Mouse (Mus musculus) heart, embryonic 11.5 days (tissue): Measurements from ENCODE around the gene Cldn6. TPM values are rescaled to one million over a fixed set of nuclear protein-coding genes. Genes with fewer than 3 reads are reported as not detected.

Experiments
- ATAC-seq: fragments of 200-750 bp; cut with Nextera tagmentation; replicated peaks from 2 replicates; pipeline ENCODE4 v1.8.0; 2017; ENCODE audit warnings: moderate library complexity; ENCODE audit not compliant: insufficient number of reproducible peaks, low FRiP score, low TSS enrichment
- H3K27ac ChIP-seq: fragments of 300-500 bp; sonication (generic); 2 replicates; pipeline ENCODE4 v1.5.1; 2014; ENCODE audit warnings: mild to moderate bottlenecking, low read depth, low read length
- H3K27me3 ChIP-seq: fragments of 300-500 bp; sonication (generic); 2 replicates; pipeline ENCODE4 v1.6.1; 2014; ENCODE audit warnings: mild to moderate bottlenecking, low read length, mixed read lengths; ENCODE audit not compliant: control insufficient read depth, insufficient read depth
- H3K36me3 ChIP-seq: fragments of 300-500 bp; sonication (generic); 2 replicates; pipeline ENCODE4 v1.6.1; 2014; ENCODE audit warnings: mild to moderate bottlenecking, low read length, moderate library complexity, mixed read lengths; ENCODE audit not compliant: control insufficient read depth, insufficient read depth
- H3K4me1 ChIP-seq: fragments of 300-500 bp; sonication (generic); 2 replicates; pipeline ENCODE4 v1.6.1; 2014; ENCODE audit warnings: low read length; ENCODE audit not compliant: control insufficient read depth, insufficient read depth
- H3K4me2 ChIP-seq: fragments of 300-500 bp; sonication (generic); 2 replicates; pipeline ENCODE4 v1.6.1; 2014; ENCODE audit warnings: mild to moderate bottlenecking, moderate library complexity
- H3K4me3 ChIP-seq: fragments of 300-500 bp; sonication (generic); 2 replicates; pipeline ENCODE4 v1.5.1; 2014; ENCODE audit warnings: low read depth, low read length
- H3K9ac ChIP-seq: fragments of 300-500 bp; sonication (generic); 2 replicates; pipeline ENCODE4 v1.6.1; 2014; ENCODE audit warnings: mild to moderate bottlenecking, low read depth, low read length, moderate library complexity
- H3K9me3 ChIP-seq: fragments of 300-500 bp; sonication (generic); replicated peaks from 2 replicates; pipeline ENCODE4 v1.6.1; 2016; ENCODE audit warnings: low read length; ENCODE audit not compliant: control insufficient read depth
- WGBS: fragments of 180-500 bp; shearing (Covaris S2); extraction: QIAGEN DNeasy Blood & Tissue Kit; methylation state at CpG from one replicate; pipeline ENCODE4 v1.1.7; 2014; ENCODE audit not compliant: insufficient replicate concordance; 5-methylcytosine and 5-hydroxymethylcytosine counted together
- polyA plus RNA-seq: library from polyadenylated mRNA; unstranded; fragments of >200 nt; fragmentation: Nextera tagmentation; extraction: Ambion mirVana; gene quantifications from 2 replicates; pipeline ENCODE4 v1.2.1, GENCODE M21; 2014

Cldn6 gene
- polyA plus RNA-seq, 1 experiment from 2014 or later = 3.9 TPM

- Histone ChIP-seq H3K4me1 (no peaks in the 10 kb centered on the region), H3K9ac (no peak overlapping the region), H3K27me3 (peaks cover 8% of the 10 kb centered on the region), H3K36me3 (no peaks in the 10 kb centered on the region), H3K4me3 (no peak overlapping the region), H3K4me2 (no peak overlapping the region), H3K9me3 (no peaks in the 10 kb centered on the region), H3K27ac (no peak overlapping the region)
- no peak for ATAC-seq
- WGBS = 62% methylated on average over 2 of the region's 2 CpGs
Measured at GRCm38 (mm10) chr17:23654410-23654809, 24.6 kb upstream of the Cldn6 start.

- Histone ChIP-seq H3K4me3 (no peak overlapping the region), H3K36me3 (no peaks in the 10 kb centered on the region), H3K4me2 (no peak overlapping the region), H3K9me3 (no peaks in the 10 kb centered on the region), H3K4me1 (no peaks in the 10 kb centered on the region), H3K27me3 (peaks cover 46% of the 10 kb centered on the region), H3K27ac (no peak overlapping the region), H3K9ac (no peak overlapping the region)
- 77% methylated on average over 3 of the region's 3 CpGs for WGBS
- ATAC-seq = no peak
Measured at GRCm38 (mm10) chr17:23658450-23658849, 20.6 kb upstream of the Cldn6 start.

- Histone ChIP-seq H3K27ac (no peak within 1 kb of the TSS), H3K4me3 (peak within 1 kb of the TSS; percentile 11; the same call in 1 of the 2 replicates), H3K9ac (no peak within 1 kb of the TSS), H3K36me3 (no peaks in the 10 kb centered on the region), H3K27me3 (peaks cover 46% of the 10 kb centered on the region), H3K4me1 (no peaks in the 10 kb centered on the region), H3K9me3 (no peaks in the 10 kb centered on the region), H3K4me2 (peak within 1 kb of the TSS; percentile 7; the same call in 1 of the 2 replicates)
- WGBS = 9% methylated on average over 27 of the region's 27 CpGs
- no peak for ATAC-seq
Measured at GRCm38 (mm10) chr17:23660117-23660875, 18.8 kb upstream of the Cldn6 start, which contains the start of gene Bicdl2. Gene Bicdl2, plus strand, starts transcription at chr17:23660506.

- H3K27ac ChIP-seq = no peak overlapping the region
- H3K9me3 ChIP-seq = no peaks in the 10 kb centered on the region
- H3K4me3 ChIP-seq = no peak overlapping the region
Measured at GRCm38 (mm10) chr17:23660876-23661200, 18.2 kb upstream of the Cldn6 start.

GRCm38 (mm10) chr17:23661526-23661925 is 17.5 kb upstream of the Cldn6 start:
- Histone ChIP-seq H3K4me2 (no peak overlapping the region), H3K4me3 (no peak overlapping the region), H3K36me3 (0 out of 2 replicates have a peak, but pooled peaks cover 3% of the 10 kb centered on the region), H3K9me3 (no peaks in the 10 kb centered on the region), H3K27ac (no peak overlapping the region), H3K27me3 (peaks cover 44% of the 10 kb centered on the region), H3K9ac (no peak overlapping the region), H3K4me1 (no peaks in the 10 kb centered on the region)
- no peak for ATAC-seq
- WGBS = 2% methylated on average over 9 of the region's 9 CpGs

More at GRCm38 (mm10) chr17:23660876-23661200, 18.2 kb upstream of the Cldn6 start:
- H3K9ac ChIP-seq = no peak overlapping the region
- H3K27me3 ChIP-seq = peaks cover 46% of the 10 kb centered on the region
- no peaks in the 10 kb centered on the region for H3K36me3 ChIP-seq
- ATAC-seq = no peak
- WGBS = 2% methylated on average over 14 of the region's 14 CpGs
- no peaks in the 10 kb centered on the region for H3K4me1 ChIP-seq
- H3K4me2 ChIP-seq = peak overlapping the region; percentile 7; the same call in 1 of the 2 replicates

DNA sequence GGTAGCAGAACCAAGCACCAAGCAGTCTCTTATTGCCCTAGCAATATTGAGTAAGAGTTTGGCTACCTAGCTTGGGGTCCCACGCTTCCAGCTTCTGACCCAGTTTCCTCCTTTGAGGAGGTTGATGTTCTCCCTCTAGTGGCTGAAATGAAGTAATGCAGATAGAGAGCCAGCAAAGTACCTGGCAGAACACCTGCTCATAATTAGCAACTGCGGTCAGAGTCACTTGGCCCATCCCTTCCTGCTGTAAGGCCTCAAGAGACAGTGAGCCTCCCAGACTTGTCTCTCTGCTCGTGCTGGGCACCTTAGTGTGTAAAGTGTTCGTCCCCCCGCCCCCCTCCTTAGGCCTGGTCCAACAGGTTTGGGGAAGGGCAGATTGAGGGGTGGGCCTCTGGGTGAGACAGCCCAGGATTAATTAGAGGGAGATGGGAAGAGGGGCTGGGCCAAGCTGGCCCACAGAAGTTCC is 14.5 kb upstream of the Cldn6 start:
- ATAC-seq = no peak
- no peak overlapping the region for H3K9ac ChIP-seq
- H3K4me2 ChIP-seq = no peak overlapping the region
- no peak overlapping the region for H3K27ac ChIP-seq
- WGBS = 14% methylated on average over 5 of the region's 5 CpGs
- H3K27me3 ChIP-seq = peaks cover 37% of the 10 kb centered on the region
- H3K9me3 ChIP-seq = no peaks in the 10 kb centered on the region
- H3K4me1 ChIP-seq = no peaks in the 10 kb centered on the region
- H3K36me3 ChIP-seq = peaks cover 17% of the 10 kb centered on the region
- no peak overlapping the region for H3K4me3 ChIP-seq

DNA sequence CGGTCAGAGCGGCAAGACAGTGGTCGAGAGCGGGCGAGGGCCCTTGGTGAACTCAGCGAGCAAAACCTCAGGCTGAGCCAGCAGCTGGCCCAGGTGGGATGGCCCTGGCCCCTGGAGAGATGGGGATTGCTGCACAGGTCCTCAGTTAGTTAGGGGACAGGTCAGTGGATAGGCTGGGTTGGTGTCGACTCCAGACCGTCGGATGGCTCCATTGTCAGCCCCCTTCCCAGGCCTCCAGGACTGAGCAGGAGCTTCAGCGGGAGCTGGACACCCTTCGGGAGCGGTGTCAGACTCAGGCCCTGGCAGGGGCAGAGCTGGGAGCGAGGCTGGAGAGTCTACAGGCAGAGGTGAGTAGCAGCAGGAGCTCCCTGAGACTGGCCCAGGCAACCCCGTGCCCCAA is 13.5 kb upstream of the Cldn6 start:
- Histone ChIP-seq H3K9ac (no peak overlapping the region), H3K4me2 (no peak overlapping the region), H3K4me1 (no peaks in the 10 kb centered on the region), H3K36me3 (peaks cover 22% of the 10 kb centered on the region), H3K9me3 (no peaks in the 10 kb centered on the region), H3K27ac (no peak overlapping the region), H3K27me3 (peaks cover 27% of the 10 kb centered on the region), H3K4me3 (no peak overlapping the region)
- no peak for ATAC-seq
- WGBS = 78% methylated on average over 14 of the region's 14 CpGs

GRCm38 (mm10) chr17:23670516-23671074 is 8.5 kb upstream of the Cldn6 start:
- Histone ChIP-seq H3K9me3 (no peaks in the 10 kb centered on the region), H3K27ac (no peak overlapping the region), H3K4me1 (peaks cover 15% of the 10 kb centered on the region), H3K36me3 (peaks cover 23% of the 10 kb centered on the region), H3K4me2 (no peak overlapping the region), H3K9ac (no peak overlapping the region), H3K4me3 (no peak overlapping the region), H3K27me3 (no peaks in the 10 kb centered on the region)
- ATAC-seq = no peak
- 88% methylated on average over 7 of the region's 7 CpGs for WGBS
